Mouse (Mus musculus) 416B (cell line): ENCODE data around the gene Pam.

Source experiments
- DNase-seq: peaks from one replicate; pipeline ENCODE4 v3.0.0; 2011; ENCODE audit warnings: low read depth

The Pam gene

DNA sequence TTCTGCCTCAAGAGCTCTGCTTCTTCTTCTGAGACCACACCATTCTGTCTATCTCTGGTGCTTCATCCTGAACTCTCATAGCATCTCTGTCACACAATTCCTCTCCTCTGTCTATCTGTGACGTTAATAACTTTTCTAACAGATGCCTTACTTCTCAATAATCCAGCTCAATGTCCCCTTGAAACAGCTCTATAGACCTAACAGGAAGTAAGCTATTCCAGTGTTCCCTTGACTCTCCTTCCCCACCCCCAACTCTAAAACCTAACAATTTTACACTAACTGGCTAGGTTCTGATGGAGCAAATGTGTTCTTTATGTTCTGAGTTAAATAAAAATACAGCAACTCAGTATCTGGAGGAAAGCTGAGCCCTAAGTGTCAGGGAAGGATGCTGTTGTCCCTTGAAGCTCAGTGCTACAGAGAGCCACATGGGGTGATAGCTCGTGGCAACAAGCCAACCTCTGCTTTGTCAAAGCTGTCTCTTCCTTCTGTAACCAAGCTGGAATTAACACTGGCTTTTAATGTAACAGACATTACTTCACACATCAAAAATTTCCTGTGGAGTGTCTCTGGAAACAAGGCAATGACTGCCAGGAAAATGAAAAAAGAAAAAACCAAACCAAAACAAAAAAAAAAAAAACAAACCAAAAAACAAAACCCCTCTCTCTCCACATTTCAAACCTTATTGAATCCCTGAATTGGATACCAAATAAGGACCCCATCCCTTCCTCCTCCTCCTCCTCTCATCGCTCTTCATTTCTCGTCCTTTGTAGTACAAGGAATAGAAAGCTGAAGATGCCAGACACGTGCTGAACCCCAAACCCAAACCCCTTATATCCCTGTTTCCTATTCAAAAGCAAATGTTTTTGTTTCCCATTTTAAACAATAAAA, 261.7 kb downstream of the Pam start:
- DNase-seq: no peak

DNA sequence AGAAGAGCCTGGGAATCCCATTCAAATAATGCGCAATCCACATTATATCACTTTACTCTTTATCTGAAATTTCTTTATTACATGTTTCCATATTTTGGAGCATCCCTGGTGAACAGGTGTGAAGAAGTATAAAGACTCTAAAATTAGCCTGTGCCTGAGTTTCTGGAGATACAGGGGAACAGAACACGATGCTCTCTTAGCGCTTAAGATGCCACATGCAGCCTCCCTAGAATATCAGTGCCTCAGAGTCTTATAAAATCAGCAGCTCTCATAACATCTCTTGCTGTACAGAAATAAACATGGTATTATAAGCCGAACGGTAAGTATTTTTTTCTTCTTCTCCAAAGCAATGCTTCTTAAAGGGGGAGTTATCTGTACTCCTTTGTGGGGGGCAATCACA, 267.4 kb downstream of the Pam start:
- DNase-seq: no peak

DNA sequence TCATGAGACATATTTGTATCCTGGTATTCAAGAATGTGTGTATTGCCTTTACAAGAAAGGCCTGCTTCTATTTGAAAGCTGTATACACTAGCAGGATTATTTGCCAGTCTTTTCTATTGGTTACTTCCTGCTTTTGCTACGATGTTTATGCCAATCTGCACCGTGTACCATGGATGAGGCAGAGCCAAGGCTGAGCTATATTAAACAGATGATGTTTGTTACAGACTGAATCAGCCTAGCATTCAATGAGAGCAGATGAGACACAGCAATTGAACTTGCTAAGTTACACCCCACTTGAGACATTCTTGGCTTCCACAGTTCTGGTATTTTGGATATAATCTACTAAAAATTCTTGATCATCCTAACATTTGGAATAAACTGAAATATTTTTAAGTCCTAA, 267.9 kb downstream of the Pam start:
- no peak for DNase-seq

DNA sequence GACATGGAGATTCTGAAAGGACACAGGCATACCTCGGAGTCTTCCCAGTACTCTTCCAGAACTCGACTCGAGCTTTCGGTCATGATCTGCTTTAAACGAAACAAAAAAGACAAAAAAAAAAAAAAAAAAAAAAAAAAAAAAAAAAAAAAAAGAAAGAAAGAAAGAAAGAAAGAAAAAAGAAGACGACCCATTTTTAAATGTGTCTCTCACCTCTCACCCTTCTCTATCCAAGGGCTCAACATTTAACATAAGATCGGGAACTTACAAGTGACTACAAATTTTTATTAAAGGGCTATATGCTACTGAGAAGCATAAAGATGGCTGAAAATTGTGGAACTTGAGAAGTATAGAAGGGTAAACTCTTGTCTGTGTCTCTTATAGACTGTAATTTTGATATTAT, 272.5 kb downstream of the Pam start:
- no peak for DNase-seq

DNA sequence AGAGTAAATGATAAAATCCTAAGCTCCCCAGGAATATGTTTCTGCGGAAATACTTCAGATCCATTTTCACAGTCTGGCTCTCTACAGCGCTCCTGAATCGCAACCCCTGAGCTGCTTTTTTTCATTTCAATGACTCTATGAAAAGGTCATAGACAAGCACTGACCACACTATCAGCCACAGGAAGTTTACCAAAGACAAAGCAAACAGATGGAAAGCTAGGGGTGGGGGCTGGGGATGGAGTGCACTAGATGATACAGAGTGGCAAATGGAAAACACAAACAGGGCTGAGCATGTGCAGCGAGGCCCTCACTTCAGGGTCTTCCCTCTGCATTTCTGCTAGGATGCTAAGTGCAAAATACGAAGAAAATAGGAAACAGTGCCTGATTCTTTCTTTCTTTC, 273.2 kb downstream of the Pam start:
- DNase-seq: peak; percentile 65

DNA sequence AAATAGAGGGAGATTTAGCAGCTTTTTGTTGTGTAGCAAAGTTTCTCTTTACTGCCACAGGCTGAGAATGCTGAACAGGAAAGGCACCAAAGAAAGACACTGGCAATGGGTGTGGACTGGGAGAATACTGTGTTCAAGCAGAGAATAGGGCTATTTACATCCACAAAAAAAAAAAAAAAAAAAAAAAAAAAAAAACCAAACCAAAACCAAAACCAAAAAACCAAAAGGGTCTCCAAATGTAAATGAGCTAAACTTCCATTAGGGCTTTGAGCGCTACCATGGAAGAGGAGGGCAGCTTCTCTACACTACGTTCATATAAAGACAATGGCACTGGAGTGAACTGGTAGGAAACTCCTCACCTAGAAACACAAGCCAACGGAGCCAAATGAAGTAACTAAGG, 274.2 kb downstream of the Pam start:
- DNase-seq: no peak

DNA sequence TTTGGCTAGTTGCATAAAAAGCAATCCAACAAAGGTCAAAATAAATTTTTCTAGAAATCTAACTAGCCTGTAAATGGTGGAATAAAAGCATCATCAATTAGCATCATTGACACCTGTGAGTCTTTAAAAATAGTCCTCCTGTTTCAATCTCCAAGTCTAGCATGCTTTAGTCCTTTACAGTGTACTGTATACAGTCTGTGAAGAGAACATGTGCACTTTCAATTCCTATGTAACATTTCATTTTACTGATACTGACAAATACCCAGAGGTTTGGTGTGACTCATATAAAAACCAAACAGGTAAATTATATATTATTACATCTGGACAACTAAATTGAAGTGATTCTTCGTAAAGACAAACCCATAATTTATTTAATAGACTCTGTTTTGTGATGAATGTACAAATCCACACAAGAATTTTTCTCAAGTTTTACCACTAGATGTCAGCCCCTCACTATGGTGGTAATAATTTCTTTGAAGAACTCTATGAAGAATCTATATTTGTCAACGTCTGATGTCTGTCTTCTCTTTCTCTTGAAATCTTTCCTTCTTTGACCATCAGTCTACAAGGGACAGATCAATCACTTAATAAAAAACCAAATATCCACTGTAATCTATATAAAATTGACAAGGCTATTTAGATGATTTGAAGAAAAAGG, 286.1 kb downstream of the Pam start:
- DNase-seq: peak; percentile 76

DNA sequence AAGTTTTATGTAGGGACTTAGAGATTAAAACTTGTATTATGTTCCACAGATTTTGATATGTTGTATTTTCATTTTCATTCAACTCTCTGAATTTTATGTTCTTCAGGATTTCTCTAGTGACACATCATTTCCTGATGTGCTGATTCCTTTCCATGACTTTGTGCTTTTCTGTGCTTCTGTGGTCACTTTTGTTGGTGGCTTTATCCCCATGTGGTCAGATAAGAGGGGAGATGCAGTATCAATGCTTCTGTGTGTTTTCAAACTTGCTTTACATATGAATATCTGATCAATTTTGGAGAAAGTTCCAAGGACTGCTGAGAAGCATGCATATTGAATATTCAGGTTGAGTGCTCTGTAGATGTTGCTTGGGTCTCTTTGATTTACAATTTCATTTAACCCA, 290.9 kb downstream of the Pam start:
- peak; percentile 88 for DNase-seq

DNA sequence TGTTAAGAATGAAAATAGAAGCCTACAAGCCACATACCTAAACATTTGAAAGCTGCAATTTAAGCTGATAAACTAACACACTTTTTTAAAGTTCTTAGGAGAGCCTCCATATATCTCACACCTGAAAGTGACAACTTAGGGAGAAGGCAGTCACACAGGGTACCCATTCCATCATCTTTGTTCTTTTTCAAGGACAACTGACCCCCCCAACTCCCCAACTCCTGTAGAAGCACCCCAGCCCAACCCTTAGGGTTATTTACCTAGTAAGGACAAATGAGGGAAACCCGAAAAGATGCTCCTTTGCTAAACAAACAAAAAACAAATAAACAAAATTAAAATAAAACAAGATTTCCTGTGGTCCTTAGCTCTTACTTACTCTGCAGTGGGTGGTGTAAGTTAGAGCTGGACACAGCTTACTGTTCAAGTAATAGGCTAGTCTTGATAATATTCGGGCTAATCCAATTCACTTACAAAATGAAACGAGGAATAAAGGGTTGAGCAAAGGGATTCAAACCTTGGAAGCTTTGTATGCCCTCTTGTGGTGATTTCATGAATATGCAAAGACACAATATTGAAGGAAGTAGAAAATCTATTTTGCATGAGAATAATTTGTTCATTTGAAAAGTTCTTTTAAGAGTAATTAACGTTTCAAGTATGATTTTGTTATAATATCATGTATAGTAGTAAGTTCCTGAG, 293.1 kb downstream of the Pam start:
- DNase-seq: peak; percentile 78

DNA sequence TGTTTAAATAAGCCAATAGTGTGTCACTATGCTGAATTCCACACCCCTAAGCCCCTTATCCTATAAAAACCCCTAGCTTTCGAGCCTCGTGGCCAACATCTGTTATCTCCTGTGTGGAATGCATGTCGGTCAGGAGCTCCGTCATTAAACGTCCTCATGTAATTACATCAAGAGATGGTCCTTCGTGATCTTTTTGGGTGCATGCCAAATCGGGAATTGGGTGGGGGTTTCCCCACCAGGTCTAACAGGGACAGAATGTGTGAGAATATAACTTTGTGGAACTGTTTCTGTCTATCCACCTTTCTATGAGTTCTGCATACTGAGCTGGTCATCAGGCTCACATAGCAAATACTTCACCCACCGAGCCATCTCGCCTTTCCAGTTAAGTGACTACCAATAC, 299.5 kb downstream of the Pam start:
- no peak for DNase-seq

DNA sequence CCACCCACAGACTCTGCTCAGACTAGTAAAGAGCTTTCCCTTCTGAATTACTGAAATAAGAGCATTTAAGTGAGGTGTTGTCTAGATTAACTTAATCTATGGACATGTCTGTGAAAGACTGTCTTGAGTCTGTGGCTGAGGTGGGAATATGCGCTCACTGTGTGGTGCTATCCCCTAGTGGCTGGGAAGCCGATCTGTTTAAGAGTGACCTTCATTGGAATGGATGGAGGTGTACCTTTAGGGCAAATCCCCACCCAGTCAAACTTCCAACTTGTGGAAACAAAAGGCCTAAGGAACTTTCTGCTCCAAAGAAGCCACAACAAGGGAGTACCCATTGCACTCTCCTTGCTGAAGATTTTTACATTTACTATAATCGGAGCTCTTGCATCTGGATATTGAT, 301.3 kb downstream of the Pam start:
- no peak for DNase-seq

DNA sequence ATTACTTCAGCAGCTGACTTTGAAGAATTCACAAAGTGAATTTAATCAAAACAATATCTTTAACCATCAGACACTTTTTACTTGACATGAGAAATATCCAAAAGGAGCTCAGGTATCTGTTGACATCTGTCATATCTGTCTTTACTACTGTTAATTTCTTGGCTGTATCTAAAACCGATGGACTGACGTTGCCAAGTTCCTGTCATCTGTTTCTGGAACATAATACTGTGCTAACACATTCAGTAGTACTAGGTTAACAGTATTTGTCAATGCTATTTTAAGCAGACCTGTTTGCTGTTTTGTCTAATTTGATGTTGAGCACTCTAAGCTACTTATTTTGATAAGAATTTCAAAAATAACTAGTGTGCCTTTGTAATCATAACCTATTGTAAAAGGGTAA, 307.0 kb downstream of the Pam start:
- no peak for DNase-seq

DNA sequence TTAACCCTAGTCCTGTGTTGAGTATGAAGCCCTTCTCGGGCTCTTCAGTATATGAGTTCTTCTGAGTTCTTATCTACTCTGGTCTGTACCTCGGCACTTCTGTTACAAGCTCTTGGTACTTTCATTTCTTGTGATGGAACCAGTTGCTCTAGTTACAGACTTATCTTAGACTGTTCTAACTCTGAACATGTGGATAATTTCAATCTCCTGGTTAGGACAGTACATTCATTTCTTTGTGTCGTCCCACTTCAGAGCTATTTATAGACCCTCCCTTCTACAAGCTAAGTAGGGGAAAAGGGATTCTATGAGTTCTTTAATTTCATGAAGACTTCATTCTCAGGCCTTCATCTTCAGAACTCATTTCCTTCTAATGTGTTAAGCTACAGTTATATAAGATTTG, 307.8 kb downstream of the Pam start:
- DNase-seq: no peak

DNA sequence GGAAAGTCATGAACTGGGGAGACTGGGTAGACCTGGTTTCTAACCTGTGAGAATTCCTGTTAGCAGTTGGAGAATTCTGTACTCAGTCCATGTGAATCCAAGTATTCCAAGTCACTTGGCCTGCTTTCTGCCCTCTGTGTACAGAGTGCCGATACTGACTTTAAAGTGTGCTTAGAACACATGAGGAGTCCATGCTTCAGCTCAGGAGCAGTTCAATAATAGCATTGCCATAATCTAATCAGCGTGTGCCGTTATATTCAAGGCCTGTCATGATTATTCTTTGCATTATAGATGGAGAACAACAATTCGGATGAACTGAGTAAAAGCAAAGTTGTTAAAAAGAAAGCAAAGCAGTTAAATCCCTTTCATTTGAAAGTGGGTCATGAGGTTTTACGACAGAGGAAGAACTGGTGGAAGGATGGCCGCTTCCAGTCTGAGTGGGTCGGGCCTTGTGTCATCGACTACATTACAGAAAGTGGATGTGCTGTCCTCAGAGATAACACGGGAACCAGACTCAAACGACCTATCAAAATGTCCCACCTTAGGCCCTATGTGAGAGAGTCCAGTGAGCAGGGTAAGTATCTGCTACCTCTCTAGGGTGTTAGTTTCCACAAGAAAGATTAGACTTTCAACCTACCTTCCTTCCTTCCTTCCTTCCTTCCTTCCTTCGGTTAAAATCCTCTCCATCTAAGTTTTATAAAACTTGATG, 309.6 kb downstream of the Pam start:
- DNase-seq: no peak

DNA sequence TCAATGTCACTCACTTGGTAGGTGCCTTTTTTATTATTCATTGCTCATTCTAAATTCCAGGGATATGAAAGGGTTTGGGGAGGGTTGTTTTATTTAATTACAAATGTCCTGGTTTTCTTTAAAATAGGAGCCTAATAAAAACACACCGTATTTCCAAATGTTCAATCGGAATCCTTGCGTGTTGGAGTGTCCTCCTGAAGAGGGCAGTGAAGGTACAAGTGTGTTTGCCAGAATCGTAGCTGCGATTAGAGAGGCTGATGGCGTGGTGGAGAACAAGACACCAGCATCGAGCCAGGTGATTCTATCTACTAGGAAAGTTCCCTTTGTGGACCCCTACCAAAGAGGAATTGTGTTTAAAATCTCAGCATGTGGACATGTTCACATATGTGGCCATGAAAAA, 310.5 kb downstream of the Pam start:
- no peak for DNase-seq

DNA sequence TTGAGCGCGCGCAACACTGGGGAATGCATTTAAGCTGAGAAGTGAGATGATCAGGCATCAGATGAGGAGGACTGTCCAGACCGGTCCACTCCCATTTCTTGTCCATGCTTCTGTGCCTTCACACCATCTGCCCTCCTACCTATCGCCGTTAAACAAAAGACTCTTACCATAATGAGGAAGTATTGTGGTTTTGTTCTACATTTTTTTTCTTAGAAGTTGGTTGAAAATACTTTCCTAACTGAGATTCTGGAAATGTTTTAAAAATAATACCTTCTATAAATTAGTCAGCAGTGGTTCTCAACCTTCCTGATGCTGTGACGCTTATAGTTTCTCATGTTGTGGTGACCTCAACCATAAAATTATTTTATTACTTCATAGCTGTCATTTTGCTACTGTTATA, 313.8 kb downstream of the Pam start:
- peak; percentile 58 for DNase-seq

DNA sequence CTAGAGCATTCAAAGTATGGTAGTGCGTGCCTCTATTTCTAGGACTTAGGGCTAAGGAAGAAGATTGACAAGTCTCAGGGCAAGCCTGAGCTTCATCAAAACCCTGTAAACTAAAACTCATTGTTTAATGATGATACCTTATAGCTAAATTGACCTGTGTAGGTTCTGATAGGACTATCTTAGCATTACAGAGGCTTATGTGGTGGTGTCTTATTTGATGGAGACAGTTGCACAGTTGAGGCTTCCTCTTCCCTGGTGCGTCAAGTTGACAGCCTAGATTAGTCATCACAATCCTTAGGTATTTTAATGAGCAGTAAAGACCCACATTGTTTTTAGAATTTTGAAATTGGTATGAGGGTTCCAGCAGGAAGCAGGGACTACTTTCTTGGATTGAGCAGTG, 321.5 kb downstream of the Pam start:
- DNase-seq: no peak

DNA sequence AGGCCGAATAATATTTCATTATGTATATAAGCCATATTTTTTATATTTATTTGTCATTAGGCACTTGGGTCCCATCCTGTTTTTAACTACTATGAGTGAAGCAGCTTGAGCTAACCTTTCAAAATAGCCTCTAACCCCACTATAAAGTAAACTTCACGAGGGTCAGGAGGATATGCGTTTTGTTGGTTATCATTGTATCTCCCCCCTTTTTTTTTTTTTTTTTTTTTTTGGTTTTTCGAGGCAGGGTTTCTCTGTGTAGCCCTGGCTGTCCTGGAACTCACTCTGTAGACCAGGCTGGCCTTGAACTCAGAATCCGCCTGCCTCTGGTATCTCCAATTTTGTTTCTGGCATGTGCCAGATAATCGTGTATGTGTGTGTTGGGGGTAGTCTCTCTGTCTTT, 322.1 kb downstream of the Pam start:
- DNase-seq: no peak

DNA sequence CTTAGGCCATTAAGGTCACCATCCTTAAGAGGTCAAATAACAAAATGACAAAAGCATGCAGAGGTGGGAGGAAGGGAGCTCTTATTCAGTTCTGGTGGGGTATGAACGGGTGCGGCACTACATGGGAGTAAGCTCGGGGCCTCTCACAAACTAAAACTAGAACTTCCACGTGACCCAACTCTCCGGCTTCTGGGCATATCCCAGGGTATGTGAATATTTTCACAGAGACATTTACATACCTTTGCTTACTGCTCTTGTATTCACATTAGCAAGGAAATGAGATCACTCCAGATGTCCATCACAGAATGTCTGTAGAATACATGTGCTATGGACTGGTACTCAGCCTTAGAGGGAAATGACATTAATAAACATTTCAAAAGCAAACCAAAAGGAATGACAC, 323.7 kb downstream of the Pam start:
- no peak for DNase-seq

DNA sequence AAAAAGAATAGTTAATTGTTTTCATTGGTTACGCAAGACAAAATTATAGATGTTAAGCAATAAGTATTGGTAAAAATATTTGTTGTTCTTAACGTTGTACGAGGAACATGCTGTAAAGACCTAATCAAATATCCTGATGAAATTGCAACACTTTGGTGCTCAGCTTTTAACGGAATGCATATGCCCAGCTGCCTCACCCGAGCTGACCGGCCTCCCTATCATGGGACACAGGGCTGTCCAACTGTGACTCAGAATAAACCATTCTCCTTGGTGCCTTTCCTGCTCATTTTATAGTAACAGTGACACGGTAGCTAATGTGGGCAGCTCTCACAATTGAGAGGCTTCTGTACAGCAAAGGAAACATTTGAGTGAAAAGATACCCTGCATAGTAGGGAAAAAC, 324.3 kb downstream of the Pam start:
- DNase-seq: peak; percentile 79

DNA sequence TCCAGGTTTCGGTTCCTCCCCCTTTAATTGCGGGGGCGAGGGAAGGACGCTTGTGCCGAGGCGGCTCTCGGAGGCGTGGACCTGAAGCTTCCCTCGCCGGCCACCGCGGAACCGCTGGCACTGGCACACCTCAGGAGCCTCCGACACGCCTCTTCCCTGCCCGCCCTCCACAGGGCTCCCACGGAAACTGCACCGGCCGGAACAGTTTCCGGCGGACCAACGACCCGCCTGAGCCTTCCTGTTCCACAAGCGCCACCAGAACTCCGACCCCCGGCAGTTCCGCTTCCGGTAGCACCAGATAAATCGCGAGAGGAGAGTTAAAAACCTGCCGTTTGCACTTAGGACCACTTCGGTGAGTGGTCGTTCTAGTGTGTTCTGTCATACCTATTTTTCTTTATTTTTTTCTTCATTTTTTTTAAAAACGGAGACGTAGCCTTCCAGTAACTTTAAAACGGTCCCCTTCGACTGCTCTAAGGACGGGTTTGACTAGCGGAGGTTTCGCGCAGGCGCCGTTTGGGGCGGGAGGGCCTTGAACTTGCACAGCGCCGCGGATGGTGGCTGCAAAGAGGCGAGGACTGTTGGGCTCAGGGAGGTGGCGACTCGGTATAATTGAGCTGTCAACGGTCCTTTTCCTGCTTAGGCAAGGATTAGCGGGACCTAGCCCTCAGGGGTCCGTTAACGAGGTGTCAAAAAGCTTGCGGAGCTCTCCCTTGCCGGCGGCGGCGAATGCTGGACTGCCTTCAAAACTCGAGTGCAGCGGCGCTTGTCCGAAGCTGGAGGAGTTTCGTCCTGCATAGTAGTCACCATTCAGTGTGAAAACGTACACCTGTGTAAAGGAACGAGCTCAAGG, 325.3 kb downstream of the Pam start, which contains the start of the genes Gin1 and Ppip5k2:
Gin1 (plus strand) TSS at position 269 of the 850 bp plus-strand sequence.
Ppip5k2 (minus strand) TSS at position 508 of the 850 bp plus-strand sequence.
- peak; percentile 98 for DNase-seq
